Mouse (Mus musculus): ENCODE measurements at regions not wholly inside any gene's neighbourhood (a gene's known extent, or its start where the extent isn't known, plus 50 kb on each side); places are given as distances from the start of the nearest gene placed in this dataset.

- Histone ChIP-seq H3K9me3 (ENCODE audit: low read length) (no peaks in the 10 kb centered on the region), H3K4me1 (replicated peaks; ENCODE audit: low read depth, low read length) (peaks cover 26% of the 10 kb centered on the region), H3K4me3 (replicated peaks; ENCODE audit: low read length) (no peak overlapping the region), H3K27me3 (ENCODE audit: insufficient read depth, low read length) (no peaks in the 10 kb centered on the region), H3K36me3 (ENCODE audit: insufficient read depth, low read length) (no peaks in the 10 kb centered on the region)
- TF ChIP-seq CTCF (conservative IDR thresholded peaks at IDR 0.05; ENCODE audit: low read length): no peak
- TF ChIP-seq POU5F1 (IDR thresholded peaks at IDR 0.05; ENCODE audit: borderline replicate concordance, low read length): no peak
- no peak for TF ChIP-seq NANOG (IDR thresholded peaks at IDR 0.05; ENCODE audit: borderline replicate concordance, low read length)
Observed at GRCm38 (mm10) chr13:45251068-45251467, 138.5 kb upstream of the Mylip start.

- H3K9me3 ChIP-seq (ENCODE audit: low read length): no peaks in the 10 kb centered on the region
- H3K4me3 ChIP-seq (replicated peaks; ENCODE audit: low read length): no peak overlapping the region
- no peak for TF ChIP-seq CTCF (conservative IDR thresholded peaks at IDR 0.05; ENCODE audit: low read length)
- TF ChIP-seq POU5F1 (IDR thresholded peaks at IDR 0.05; ENCODE audit: borderline replicate concordance, low read length): no peak
- no peak for TF ChIP-seq NANOG (IDR thresholded peaks at IDR 0.05; ENCODE audit: borderline replicate concordance, low read length)
- no peaks in the 10 kb centered on the region for H3K36me3 ChIP-seq (ENCODE audit: insufficient read depth, low read length)
- H3K27me3 ChIP-seq (ENCODE audit: insufficient read depth, low read length): no peaks in the 10 kb centered on the region
- peaks cover 24% of the 10 kb centered on the region for H3K4me1 ChIP-seq (replicated peaks; ENCODE audit: low read depth, low read length)
Observed at GRCm38 (mm10) chr13:45252126-45252525, 137.4 kb upstream of the Mylip start.

GRCm38 (mm10) chr13:45253221-45253620, 136.3 kb upstream of the Mylip start:
- Histone ChIP-seq H3K4me1 (replicated peaks; ENCODE audit: low read depth, low read length) (peaks cover 24% of the 10 kb centered on the region), H3K4me3 (replicated peaks; ENCODE audit: low read length) (no peak overlapping the region), H3K36me3 (ENCODE audit: insufficient read depth, low read length) (no peaks in the 10 kb centered on the region), H3K9me3 (ENCODE audit: low read length) (no peaks in the 10 kb centered on the region), H3K27me3 (ENCODE audit: insufficient read depth, low read length) (no peaks in the 10 kb centered on the region)
- TF ChIP-seq POU5F1 (IDR thresholded peaks at IDR 0.05; ENCODE audit: borderline replicate concordance, low read length) (no peak), CTCF (conservative IDR thresholded peaks at IDR 0.05; ENCODE audit: low read length) (no peak), NANOG (IDR thresholded peaks at IDR 0.05; ENCODE audit: borderline replicate concordance, low read length) (no peak)

- Histone ChIP-seq H3K9me3 (ENCODE audit: low read length) (no peaks in the 10 kb centered on the region), H3K27me3 (ENCODE audit: insufficient read depth, low read length) (no peaks in the 10 kb centered on the region), H3K4me3 (replicated peaks; ENCODE audit: low read length) (no peak overlapping the region), H3K36me3 (ENCODE audit: insufficient read depth, low read length) (no peaks in the 10 kb centered on the region), H3K4me1 (replicated peaks; ENCODE audit: low read depth, low read length) (peaks cover 6% of the 10 kb centered on the region; the same call in 1 of the 2 replicates)
- TF ChIP-seq CTCF (conservative IDR thresholded peaks at IDR 0.05; ENCODE audit: low read length) (no peak), POU5F1 (IDR thresholded peaks at IDR 0.05; ENCODE audit: borderline replicate concordance, low read length) (no peak), NANOG (IDR thresholded peaks at IDR 0.05; ENCODE audit: borderline replicate concordance, low read length) (no peak)
Observed at GRCm38 (mm10) chr13:45255277-45255676, 134.3 kb upstream of the Mylip start.

- Histone ChIP-seq H3K4me1 (replicated peaks; ENCODE audit: low read depth, low read length) (no peaks in the 10 kb centered on the region), H3K27me3 (ENCODE audit: insufficient read depth, low read length) (no peaks in the 10 kb centered on the region), H3K9me3 (ENCODE audit: low read length) (no peaks in the 10 kb centered on the region), H3K36me3 (ENCODE audit: insufficient read depth, low read length) (no peaks in the 10 kb centered on the region), H3K4me3 (replicated peaks; ENCODE audit: low read length) (no peak overlapping the region)
- TF ChIP-seq POU5F1 (IDR thresholded peaks at IDR 0.05; ENCODE audit: borderline replicate concordance, low read length) (no peak), CTCF (conservative IDR thresholded peaks at IDR 0.05; ENCODE audit: low read length) (no peak), NANOG (IDR thresholded peaks at IDR 0.05; ENCODE audit: borderline replicate concordance, low read length) (no peak)
Observed at GRCm38 (mm10) chr13:45262011-45262410, 127.5 kb upstream of the Mylip start.

GRCm38 (mm10) chr13:45266287-45267064, 123.1 kb upstream of the Mylip start:
- TF ChIP-seq NANOG (IDR thresholded peaks at IDR 0.05; ENCODE audit: borderline replicate concordance, low read length) (no peak), CTCF (conservative IDR thresholded peaks at IDR 0.05; ENCODE audit: low read length) (no peak), POU5F1 (IDR thresholded peaks at IDR 0.05; ENCODE audit: borderline replicate concordance, low read length) (no peak)
- H3K27me3 ChIP-seq (ENCODE audit: insufficient read depth, low read length): no peaks in the 10 kb centered on the region
- H3K4me1 ChIP-seq (replicated peaks; ENCODE audit: low read depth, low read length): no peaks in the 10 kb centered on the region

GRCm38 (mm10) chr13:45267446-45267845, 122.1 kb upstream of the Mylip start:
- H3K36me3 ChIP-seq (ENCODE audit: insufficient read depth, low read length): no peaks in the 10 kb centered on the region
- no peak overlapping the region for H3K4me3 ChIP-seq (replicated peaks; ENCODE audit: low read length)
- H3K9me3 ChIP-seq (ENCODE audit: low read length): no peaks in the 10 kb centered on the region
- no peaks in the 10 kb centered on the region for H3K4me1 ChIP-seq (replicated peaks; ENCODE audit: low read depth, low read length)
- H3K27me3 ChIP-seq (ENCODE audit: insufficient read depth, low read length): no peaks in the 10 kb centered on the region
- TF ChIP-seq CTCF (conservative IDR thresholded peaks at IDR 0.05; ENCODE audit: low read length) (no peak), NANOG (IDR thresholded peaks at IDR 0.05; ENCODE audit: borderline replicate concordance, low read length) (no peak), POU5F1 (IDR thresholded peaks at IDR 0.05; ENCODE audit: borderline replicate concordance, low read length) (no peak)

More at GRCm38 (mm10) chr13:45266287-45267064, 123.1 kb upstream of the Mylip start:
- no peaks in the 10 kb centered on the region for H3K9me3 ChIP-seq (ENCODE audit: low read length)
- H3K36me3 ChIP-seq (ENCODE audit: insufficient read depth, low read length): no peaks in the 10 kb centered on the region
- H3K4me3 ChIP-seq (replicated peaks; ENCODE audit: low read length): no peak overlapping the region

GRCm38 (mm10) chr13:45267906-45268305, 121.6 kb upstream of the Mylip start:
- no peak for TF ChIP-seq POU5F1 (IDR thresholded peaks at IDR 0.05; ENCODE audit: borderline replicate concordance, low read length)
- no peak for TF ChIP-seq NANOG (IDR thresholded peaks at IDR 0.05; ENCODE audit: borderline replicate concordance, low read length)
- no peak for TF ChIP-seq CTCF (conservative IDR thresholded peaks at IDR 0.05; ENCODE audit: low read length)
- Histone ChIP-seq H3K4me3 (replicated peaks; ENCODE audit: low read length) (no peak overlapping the region), H3K27me3 (ENCODE audit: insufficient read depth, low read length) (no peaks in the 10 kb centered on the region), H3K36me3 (ENCODE audit: insufficient read depth, low read length) (no peaks in the 10 kb centered on the region), H3K4me1 (replicated peaks; ENCODE audit: low read depth, low read length) (no peaks in the 10 kb centered on the region), H3K9me3 (ENCODE audit: low read length) (no peaks in the 10 kb centered on the region)
